Mouse (Mus musculus) erythroid progenitor cell, adult 5-6 weeks (primary cell): ENCODE results near the gene Hist1h2bh. TPM values are rescaled to one million over a fixed set of nuclear protein-coding genes. Genes with fewer than 3 reads are reported as not detected.
"Not testable (repeated sequence)": the region's sequence is repeated elsewhere in the genome, so short reads cannot be mapped to it uniquely, and the experiment has no call there.

Experiments used
- ATAC-seq: replicated peaks from 2 replicates; pipeline ENCODE4 v1.8.0; 2016; ENCODE audit warnings: moderate number of reproducible peaks, mild to moderate bottlenecking, moderate TSS enrichment, inconsistent platforms; ENCODE audit not compliant: poor library complexity, low FRiP score, severe bottlenecking
- total RNA-seq, 2 experiments: library from RNA; stranded (forward) in 1 of 2; stranded (reverse) in 1 of 2; fragments of 150-400 nt in 1 of 2; fragments of 186-747, 209-891 nt in 1 of 2; gene quantifications; 2 replicates each; pipeline versions ENCODE4 v1.2.3 to v1.2.4; 2015 to 2017; ENCODE audit warnings: low replicate concordance in 2 of 2

The Hist1h2bh gene
- total RNA-seq, 2 experiments from 2014 or later: 90.1 to 367 TPM

DNA sequence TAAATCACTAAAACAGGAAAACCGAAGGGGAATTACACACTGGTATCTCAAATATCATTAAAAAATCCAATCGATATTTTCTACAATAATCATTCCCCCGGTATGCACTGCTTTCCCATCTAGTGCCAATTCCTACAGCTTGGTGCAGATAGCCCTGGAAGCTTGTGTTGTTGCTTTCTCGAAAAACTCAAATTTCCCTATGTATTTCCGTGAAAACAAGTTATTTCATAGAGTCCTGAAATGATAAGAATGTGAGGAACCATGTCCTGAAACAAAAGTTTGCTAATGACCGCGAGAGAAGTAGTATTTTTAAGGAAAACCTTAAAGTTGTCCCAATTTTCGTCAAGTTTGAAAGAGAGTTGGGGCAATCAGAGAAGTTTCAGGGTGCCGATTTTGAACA lies 11.2 kb upstream of the Hist1h2bh start:
- ATAC-seq: no peak

DNA sequence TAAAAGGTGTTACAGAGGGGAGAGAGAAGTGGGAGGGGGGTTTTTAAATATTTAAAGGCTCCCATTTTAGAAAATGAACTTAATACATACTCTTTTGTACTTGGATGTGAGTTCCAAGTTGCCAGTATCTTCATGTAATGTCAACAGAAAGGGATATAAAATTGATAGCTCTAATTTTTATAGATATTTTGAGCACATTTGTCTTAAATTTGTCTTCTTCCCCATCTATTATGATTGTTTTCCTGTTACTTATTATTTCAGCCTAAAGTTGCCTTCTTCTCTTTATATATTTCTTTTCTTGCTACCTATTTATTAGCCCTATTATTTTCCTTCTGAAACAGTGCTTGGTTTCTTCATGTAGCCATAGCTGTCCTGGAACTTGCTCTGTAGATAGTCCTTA lies 9.8 kb upstream of the Hist1h2bh start, which contains the start of gene Hist1h1d:
Gene Hist1h1d (plus strand): TSS at position 301 of the 400 bp plus-strand sequence.
- no peak for ATAC-seq

DNA sequence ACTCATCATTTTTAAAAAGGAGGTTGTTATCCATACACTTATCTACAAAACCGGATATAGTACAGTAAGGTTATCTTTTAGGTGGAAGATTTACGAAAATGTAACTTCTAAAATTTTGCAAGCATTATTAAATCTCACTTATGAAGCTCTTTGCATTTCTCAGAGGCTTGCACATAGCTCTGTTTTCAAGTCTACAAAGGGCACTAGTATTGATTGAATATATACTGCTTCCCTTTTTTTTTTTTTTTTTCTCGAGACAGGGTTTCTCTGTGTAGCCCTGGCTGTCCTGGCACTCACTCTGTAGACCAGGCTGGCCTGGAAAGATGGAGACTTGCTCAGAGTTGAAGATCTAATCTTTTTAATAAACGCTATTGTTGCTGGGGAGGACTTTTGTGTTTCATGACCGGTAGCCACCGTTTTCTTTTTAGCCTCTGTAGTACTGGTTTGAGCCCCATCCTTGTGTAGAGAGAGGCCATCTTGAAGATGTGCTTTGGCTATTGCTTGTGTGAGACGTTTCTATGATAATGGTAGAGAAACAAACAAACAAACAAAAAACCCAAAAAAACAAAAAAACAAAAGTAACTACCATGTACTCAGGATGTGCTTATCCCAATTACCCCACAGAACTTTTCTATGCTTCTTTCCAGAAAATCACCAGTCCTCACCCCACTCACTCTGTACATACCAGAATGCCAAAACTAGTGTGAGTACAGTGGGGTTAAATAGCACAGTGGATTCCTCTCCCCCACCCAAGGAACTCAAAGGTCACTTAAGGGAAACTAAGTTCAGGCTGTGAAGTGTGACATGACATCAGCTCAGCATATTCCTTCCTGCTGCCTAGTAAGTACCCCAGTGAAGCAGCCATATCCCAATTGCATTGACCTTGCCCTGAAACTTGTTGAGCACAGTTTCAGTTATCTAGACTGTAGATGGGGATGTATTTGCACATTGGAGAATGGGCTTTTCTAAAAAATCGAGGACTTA lies 9.0 kb upstream of the Hist1h2bh start:
- ATAC-seq: no peak

DNA sequence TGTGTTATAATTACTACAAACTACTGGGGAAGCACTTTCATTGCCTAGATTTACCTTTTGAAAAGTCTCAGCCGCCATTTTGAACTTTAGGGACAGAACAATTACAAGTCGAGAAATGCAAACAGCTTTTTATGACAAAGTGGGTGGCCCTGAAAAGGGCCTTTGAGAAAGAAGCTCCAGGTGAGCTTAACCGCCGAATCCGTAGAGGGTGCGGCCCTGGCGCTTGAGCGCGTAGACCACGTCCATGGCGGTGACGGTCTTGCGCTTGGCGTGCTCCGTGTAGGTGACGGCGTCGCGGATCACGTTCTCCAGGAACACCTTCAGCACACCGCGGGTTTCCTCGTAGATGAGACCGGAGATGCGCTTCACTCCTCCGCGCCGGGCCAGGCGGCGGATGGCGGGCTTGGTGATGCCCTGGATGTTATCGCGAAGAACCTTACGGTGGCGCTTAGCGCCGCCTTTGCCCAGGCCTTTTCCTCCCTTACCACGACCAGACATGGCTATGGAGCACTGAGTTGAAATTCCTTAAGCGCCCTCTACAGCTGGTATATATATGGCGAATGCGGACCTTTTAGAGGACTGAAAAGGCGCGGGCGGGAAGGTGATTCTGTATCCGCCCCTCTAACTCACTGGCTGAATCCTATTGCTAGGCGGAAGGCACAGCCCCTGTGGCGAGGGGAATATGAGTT lies 8.1 kb upstream of the Hist1h2bh start, which contains the start of gene Hist1h4f:
Gene Hist1h4f (minus strand): TSS at position 503 of the 689 bp plus-strand sequence.
- peak; percentile 52 for ATAC-seq

- peak; percentile 12 for ATAC-seq
Measured at GRCm38 (mm10) chr13:23550761-23551145, 7.6 kb upstream of the Hist1h2bh start.

- ATAC-seq: no peak
Measured at GRCm38 (mm10) chr13:23546694-23547093, 3.5 kb upstream of the Hist1h2bh start.

GRCm38 (mm10) chr13:23544787-23545120 lies 1.6 kb upstream of the Hist1h2bh start:
- ATAC-seq: peak; percentile 44

DNA sequence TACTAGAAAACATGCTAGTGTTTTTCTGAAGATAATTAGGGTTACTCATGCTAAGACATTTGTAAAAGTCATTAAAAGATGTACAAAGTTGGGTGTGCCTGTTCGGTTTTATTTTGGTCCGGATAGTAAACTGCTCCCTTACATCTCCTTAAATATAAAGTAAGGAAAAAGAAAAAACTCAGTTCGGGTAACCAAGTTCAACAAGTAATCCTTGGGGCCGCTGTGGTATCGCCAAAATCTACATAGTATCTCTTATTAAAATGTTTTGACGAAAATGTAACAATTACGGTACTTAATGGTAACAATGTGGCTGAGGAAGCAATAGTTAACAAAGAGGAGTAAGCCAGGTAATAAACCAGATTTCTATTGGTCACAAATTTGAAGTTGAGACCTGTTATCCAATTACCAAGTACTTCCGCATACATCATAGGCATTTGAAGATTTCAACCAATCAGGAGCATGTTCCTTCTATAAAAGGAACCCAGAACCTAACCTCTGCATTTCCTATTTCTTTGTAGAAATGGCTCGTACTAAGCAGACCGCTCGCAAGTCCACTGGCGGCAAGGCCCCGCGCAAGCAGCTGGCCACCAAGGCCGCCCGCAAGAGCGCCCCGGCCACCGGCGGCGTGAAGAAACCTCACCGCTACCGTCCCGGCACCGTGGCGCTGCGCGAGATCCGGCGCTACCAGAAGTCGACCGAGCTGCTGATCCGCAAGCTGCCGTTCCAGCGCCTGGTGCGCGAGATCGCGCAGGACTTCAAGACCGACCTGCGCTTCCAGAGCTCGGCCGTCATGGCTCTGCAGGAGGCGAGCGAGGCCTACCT lies 984 bp upstream of the Hist1h2bh start, which contains the start of gene Hist1h3f:
Gene Hist1h3f (plus strand): TSS at position 88 of the 822 bp plus-strand sequence.
- ATAC-seq: peak; percentile 82

DNA sequence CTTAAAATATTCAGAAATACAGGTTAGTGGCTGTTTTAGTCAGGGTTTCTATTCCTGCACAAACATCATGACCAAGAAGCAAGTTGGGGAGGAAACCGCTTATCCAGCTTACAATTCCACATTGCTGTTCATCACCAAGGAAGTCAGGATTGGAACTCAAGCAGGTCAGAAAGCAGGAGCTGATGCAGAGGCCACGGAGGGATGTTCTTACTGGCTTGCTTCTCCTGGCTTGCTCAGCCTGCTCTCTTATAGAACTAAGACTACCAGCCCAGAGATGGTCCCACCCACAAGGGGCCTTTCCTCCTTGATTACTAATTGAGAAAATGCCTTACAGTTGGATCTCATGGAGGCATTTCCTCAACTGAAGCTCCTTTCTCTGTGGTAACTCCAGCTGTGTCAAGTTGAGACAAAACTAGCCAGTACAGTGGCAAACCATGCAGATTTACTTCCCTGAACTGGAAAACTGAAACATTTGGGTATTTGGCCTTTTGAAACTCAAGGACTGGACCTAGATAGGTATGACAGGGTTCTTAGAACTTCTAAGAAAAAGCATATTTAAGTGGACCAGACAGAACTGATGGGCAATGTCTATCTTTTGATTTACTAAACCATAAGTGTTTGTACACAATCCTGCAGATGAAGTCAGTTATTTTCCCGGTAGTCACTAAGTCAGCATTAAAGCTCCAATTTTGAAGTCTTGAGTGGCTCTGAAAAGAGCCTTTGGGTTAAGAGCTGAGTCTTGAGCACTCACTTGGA lies 789 bp downstream of the Hist1h2bh start:
- ATAC-seq: not testable (repeated sequence)

GRCm38 (mm10) chr13:23541497-23541896 lies 1.7 kb downstream of the Hist1h2bh start:
- no peak for ATAC-seq

DNA sequence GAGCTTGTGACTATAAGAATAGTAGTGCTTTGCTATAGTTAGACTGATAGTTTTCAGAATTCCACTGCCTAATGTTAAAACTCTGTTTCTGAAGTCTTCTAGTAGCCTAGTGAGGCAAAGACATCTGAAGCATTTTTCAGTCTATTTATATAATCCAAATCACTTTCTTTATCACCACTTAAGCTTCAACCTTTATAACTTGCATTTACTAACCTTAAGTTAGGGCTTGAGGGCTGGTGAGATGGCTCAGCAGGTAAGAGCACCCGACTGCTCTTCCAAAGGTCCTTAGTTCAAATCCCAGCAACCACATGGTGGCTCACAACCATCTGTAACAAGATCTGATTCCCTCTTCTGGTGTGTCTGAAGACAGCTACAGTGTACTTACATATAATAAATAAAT lies 3.4 kb downstream of the Hist1h2bh start:
- not testable (repeated sequence) for ATAC-seq

DNA sequence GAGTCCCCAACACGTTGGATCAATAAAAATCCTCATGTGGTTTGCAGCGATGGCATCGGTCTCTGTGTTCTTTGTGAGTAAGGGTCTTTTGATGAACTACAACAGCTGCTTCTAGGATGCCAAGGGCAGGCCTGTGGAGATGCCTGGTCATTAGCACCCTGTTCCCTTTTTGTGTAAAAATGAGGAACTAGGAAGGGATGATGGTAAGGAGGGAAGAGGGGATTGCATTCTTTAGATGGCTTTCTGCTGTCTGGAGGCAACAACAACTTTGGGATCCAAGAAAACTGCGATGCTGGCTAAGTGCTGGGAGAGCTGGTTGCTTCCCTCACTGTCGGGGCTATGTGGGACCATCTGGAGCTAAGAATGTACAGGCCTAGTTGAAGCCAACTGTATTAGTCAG lies 4.9 kb downstream of the Hist1h2bh start:
- no peak for ATAC-seq

DNA sequence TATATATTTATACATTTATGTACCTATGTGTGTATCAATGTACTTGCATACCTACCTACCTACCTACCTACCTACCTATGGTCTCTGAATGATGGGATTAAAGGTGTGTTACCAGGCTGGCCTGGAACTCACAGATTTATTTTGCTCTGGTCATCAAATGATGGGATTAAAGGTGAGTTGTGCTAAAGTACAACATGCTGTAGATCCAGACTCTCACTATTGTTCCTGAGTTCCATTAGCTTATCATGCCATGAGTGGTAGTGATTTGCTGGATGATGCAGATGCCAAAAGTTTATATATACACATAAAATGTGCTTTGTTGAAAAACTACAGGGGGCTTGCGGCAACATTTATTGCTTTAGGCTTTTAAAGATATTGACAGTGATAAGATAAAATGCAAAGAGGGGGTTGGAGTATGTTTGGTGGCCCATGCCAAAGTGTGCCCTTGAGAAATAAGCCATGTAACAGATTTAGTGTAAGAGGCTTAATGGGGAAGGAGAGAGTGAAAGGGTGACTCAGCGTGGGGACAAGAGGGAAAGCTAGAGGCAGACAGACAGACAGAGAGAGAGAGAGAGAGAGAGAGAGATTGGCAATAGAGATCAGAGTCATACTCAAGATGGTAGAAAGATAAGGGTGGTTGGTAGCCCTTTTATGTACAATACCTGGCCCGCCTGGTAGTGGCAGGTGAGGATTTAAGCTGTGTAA lies 6.0 kb downstream of the Hist1h2bh start:
- ATAC-seq: no peak

GRCm38 (mm10) chr13:23536076-23536822 lies 6.9 kb downstream of the Hist1h2bh start:
- no peak for ATAC-seq

DNA sequence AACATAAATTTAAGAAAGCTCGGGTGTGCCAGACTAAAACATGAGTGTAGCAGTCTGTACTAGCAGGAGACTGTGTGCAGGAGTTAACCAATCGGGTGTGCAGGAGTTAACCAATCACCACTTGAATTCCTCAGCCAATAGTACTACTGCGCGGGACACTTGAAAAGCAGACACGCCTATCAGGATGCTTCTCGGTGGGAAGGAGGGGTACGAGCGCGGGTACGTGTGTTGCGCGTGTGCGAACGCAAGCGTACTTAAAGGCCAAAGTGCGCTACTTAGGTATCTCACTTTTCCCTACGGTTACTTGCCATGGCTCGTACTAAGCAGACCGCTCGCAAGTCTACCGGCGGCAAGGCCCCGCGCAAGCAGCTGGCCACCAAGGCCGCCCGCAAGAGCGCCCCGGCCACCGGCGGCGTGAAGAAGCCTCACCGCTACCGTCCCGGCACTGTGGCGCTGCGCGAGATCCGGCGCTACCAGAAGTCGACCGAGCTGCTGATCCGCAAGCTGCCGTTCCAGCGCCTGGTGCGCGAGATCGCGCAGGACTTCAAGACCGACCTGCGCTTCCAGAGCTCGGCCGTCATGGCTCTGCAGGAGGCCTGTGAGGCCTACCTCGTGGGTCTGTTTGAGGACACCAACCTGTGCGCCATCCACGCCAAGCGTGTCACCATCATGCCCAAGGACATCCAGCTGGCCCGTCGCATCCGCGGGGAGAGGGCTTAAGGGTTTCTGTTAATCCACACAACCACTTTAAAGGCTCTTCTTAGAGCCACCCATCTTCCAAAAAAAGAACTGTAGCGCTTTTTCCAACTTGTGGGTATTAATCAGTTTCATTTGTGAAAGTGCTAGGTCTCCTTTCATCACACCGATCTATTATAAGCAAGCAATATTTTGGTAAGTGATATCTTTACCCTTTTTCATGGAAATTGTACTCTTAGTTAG lies 7.8 kb downstream of the Hist1h2bh start, which contains the start of gene Hist1h3g:
Gene Hist1h3g (plus strand): TSS at position 286 of the 939 bp plus-strand sequence.
- peak; percentile 70 for ATAC-seq

- ATAC-seq: peak; percentile 23
Measured at GRCm38 (mm10) chr13:23534368-23535131, 8.6 kb downstream of the Hist1h2bh start.
